Mouse (Mus musculus): Measurements from ENCODE around the gene Caly. TPM values are rescaled to one million over a fixed set of nuclear protein-coding genes. Genes with fewer than 3 reads are reported as not detected.
A peak's percentile ranks its signal among the peaks of the same experiment; 100 is the strongest.

The Caly gene
- polyA plus RNA-seq, 1 experiment = not detected

- 32% methylated on average over 7 of the region's 7 CpGs for WGBS
- H3K36me3 ChIP-seq (ENCODE audit: control insufficient read depth, insufficient read depth, low read length) = no peaks in the 10 kb centered on the region
- H3K4me3 ChIP-seq (ENCODE audit: extremely low read depth, insufficient read depth, insufficient read length) = no peak overlapping the region
- H3K27ac ChIP-seq (ENCODE audit: insufficient read depth, low read length) = no peak overlapping the region
- TF ChIP-seq POLR2A (IDR thresholded peaks at IDR 0.05; ENCODE audit: low read depth, low read length) = no peak
- TF ChIP-seq CTCF (IDR thresholded peaks at IDR 0.05; ENCODE audit: extremely low read depth, insufficient read depth, insufficient read length, insufficient replicate concordance) = no peak
- no peaks in the 10 kb centered on the region; the same call in none of the 2 replicates for H3K4me1 ChIP-seq (ENCODE audit: control insufficient read depth, insufficient read depth, insufficient read length)
- peaks cover 18% of the 10 kb centered on the region for H3K27me3 ChIP-seq (ENCODE audit: control insufficient read depth, insufficient read depth, low read length)
- no peak for DNase-seq (ENCODE audit: low read depth in 1 of 2, low spot score in 2 of 2)
Observed at GRCm38 (mm10) chr7:140058528-140058927, 23.8 kb downstream of the Caly start.

DNA sequence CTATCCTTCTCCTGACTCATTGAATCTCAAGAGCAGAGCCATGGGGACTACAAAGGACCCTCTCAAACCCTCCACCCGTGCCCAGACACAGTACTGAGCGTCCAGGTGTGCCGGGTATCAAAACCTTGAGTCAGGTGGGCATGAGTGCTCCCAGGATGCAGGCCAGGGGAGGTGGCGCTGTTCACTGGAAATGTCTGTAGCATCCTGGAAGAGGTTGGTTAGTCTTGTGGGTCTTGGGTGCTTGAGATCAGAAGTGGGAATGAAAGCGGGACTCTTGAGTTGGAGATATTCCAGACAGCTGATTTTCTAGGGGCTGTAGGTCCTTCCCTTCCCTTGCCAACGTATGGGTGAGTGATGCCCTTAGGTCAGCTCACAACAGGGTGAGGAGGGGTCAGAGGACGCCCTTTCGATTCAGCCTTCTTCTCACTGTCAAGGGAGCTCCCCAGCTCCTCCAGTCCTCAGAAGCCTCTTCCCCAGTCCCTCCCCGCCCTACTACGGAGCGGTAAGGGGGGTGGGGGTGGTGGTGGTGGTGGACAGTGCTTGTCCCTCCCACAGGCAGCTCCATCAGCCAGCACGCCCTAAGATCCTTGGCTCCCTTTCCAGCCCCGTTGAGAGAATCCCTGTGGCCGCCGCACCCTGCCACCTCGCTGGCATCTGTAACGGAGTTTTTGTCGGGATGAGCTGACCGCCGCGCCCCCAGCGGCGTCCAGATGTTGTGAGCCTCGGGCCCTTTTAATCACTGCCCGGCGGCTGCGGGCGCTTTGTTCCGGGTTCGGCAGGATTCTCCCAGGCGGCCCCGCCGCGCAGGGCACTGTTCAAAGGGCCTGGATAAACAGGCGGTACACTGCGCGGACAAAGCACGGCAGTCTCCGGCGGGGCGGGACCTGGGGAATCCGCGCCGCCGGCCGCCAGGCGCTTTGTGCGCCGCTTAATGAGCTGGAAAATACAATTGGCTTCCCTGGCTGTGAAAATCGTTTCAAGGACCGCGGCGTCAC is 24.6 kb downstream of the Caly start:
- no peak overlapping the region for H3K27ac ChIP-seq (ENCODE audit: insufficient read depth, low read length)
- H3K4me3 ChIP-seq (ENCODE audit: extremely low read depth, insufficient read depth, insufficient read length) = no peak overlapping the region
- H3K36me3 ChIP-seq (ENCODE audit: control insufficient read depth, insufficient read depth, low read length) = no peaks in the 10 kb centered on the region
- H3K27me3 ChIP-seq (ENCODE audit: control insufficient read depth, insufficient read depth, low read length) = peaks cover 18% of the 10 kb centered on the region
- DNase-seq (ENCODE audit: low read depth in 1 of 2, low spot score in 2 of 2) = no peak
- 7% methylated on average over 53 of the region's 53 CpGs for WGBS
- no peak for TF ChIP-seq CTCF (IDR thresholded peaks at IDR 0.05; ENCODE audit: extremely low read depth, insufficient read depth, insufficient read length, insufficient replicate concordance)
- TF ChIP-seq POLR2A (IDR thresholded peaks at IDR 0.05; ENCODE audit: low read depth, low read length) = no peak
- H3K4me1 ChIP-seq (ENCODE audit: control insufficient read depth, insufficient read depth, insufficient read length) = no peaks in the 10 kb centered on the region; the same call in none of the 2 replicates

- peaks cover 11% of the 10 kb centered on the region for H3K27me3 ChIP-seq (ENCODE audit: control insufficient read depth, insufficient read depth, low read length)
- H3K4me3 ChIP-seq (ENCODE audit: extremely low read depth, insufficient read depth, insufficient read length) = no peak overlapping the region
- no peak for DNase-seq (ENCODE audit: low read depth in 1 of 2, low spot score in 2 of 2)
- H3K27ac ChIP-seq (ENCODE audit: insufficient read depth, low read length) = no peak overlapping the region
- no peaks in the 10 kb centered on the region for H3K36me3 ChIP-seq (ENCODE audit: control insufficient read depth, insufficient read depth, low read length)
- TF ChIP-seq CTCF (IDR thresholded peaks at IDR 0.05; ENCODE audit: extremely low read depth, insufficient read depth, insufficient read length, insufficient replicate concordance) = no peak
- no peak for TF ChIP-seq POLR2A (IDR thresholded peaks at IDR 0.05; ENCODE audit: low read depth, low read length)
- WGBS = 76% methylated on average over 4 of the region's 4 CpGs
- no peaks in the 10 kb centered on the region; the same call in 1 of the 2 replicates for H3K4me1 ChIP-seq (ENCODE audit: control insufficient read depth, insufficient read depth, insufficient read length)
Observed at GRCm38 (mm10) chr7:140054124-140054523, 28.2 kb downstream of the Caly start.

DNA sequence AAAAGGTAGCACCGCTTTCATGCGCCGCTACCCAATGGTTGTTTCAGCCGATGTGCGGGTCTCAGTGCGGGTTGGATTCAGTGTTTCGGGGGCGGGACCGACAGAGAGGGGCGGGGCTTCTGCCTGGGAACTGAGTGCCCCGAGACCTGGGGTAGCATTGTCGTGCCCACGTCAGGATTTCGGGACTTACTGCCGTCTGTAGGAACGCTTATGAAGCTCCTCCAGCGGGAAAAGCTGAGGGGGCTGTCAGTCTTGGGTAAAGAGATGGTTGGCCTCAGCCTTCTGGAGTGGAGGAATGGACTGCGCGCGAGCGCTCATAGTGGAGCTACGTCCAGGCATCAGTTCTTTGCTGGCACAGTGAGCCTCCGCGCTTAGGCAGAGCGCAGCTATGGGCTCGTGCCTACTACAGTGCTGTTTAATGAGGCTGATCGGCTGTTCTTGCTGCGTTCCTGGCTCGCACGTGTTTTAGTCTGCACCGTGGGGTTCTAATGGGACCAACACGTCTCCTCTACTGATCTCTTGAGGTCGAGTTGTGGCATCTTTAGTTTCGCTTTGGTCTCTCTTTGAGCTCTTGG is 33.1 kb downstream of the Caly start:
- H3K27me3 ChIP-seq (ENCODE audit: control insufficient read depth, insufficient read depth, low read length) = peaks cover 10% of the 10 kb centered on the region
- no peak for DNase-seq (ENCODE audit: low read depth in 1 of 2, low spot score in 2 of 2)
- TF ChIP-seq POLR2A (IDR thresholded peaks at IDR 0.05; ENCODE audit: low read depth, low read length) (no peak), CTCF (IDR thresholded peaks at IDR 0.05; ENCODE audit: extremely low read depth, insufficient read depth, insufficient read length, insufficient replicate concordance) (no peak)

GRCm38 (mm10) chr7:140048361-140049114 is 33.8 kb downstream of the Caly start, which contains the start of gene Msx3:
Gene Msx3 (minus strand): TSS chr7:140049089.
- H3K4me1 ChIP-seq (ENCODE audit: control insufficient read depth, insufficient read depth, insufficient read length) = peaks cover 12% of the 10 kb centered on the region; the same call in 1 of the 2 replicates
- TF ChIP-seq POLR2A (IDR thresholded peaks at IDR 0.05; ENCODE audit: low read depth, low read length) (no peak), CTCF (IDR thresholded peaks at IDR 0.05; ENCODE audit: extremely low read depth, insufficient read depth, insufficient read length, insufficient replicate concordance) (no peak)
- no peak for DNase-seq (ENCODE audit: low read depth in 1 of 2, low spot score in 2 of 2)
- H3K36me3 ChIP-seq (ENCODE audit: control insufficient read depth, insufficient read depth, low read length) = no peaks in the 10 kb centered on the region
- H3K27ac ChIP-seq (ENCODE audit: insufficient read depth, low read length) = no peak within 1 kb of the TSS
- H3K27me3 ChIP-seq (ENCODE audit: control insufficient read depth, insufficient read depth, low read length) = peaks cover 10% of the 10 kb centered on the region
- WGBS = 3% methylated on average over 56 of the region's 56 CpGs
- peak within 1 kb of the TSS; percentile 48; the same call in 1 of the 2 replicates for H3K4me3 ChIP-seq (ENCODE audit: extremely low read depth, insufficient read depth, insufficient read length)

More for the DNA sequence above, 33.1 kb downstream of the Caly start:
- Histone ChIP-seq H3K4me3 (ENCODE audit: extremely low read depth, insufficient read depth, insufficient read length) (peak overlapping the region; percentile 48; the same call in 1 of the 2 replicates), H3K27ac (ENCODE audit: insufficient read depth, low read length) (no peak overlapping the region), H3K36me3 (ENCODE audit: control insufficient read depth, insufficient read depth, low read length) (no peaks in the 10 kb centered on the region), H3K4me1 (ENCODE audit: control insufficient read depth, insufficient read depth, insufficient read length) (peaks cover 12% of the 10 kb centered on the region; the same call in 1 of the 2 replicates)
- 2% methylated on average over 34 of the region's 34 CpGs for WGBS

- peaks cover 10% of the 10 kb centered on the region for H3K27me3 ChIP-seq (ENCODE audit: control insufficient read depth, insufficient read depth, low read length)
- no peak overlapping the region; the same call in 1 of the 2 replicates for H3K4me3 ChIP-seq (ENCODE audit: extremely low read depth, insufficient read depth, insufficient read length)
- no peak for DNase-seq (ENCODE audit: low read depth in 1 of 2, low spot score in 2 of 2)
- H3K27ac ChIP-seq (ENCODE audit: insufficient read depth, low read length) = no peak overlapping the region
- no peaks in the 10 kb centered on the region for H3K36me3 ChIP-seq (ENCODE audit: control insufficient read depth, insufficient read depth, low read length)
- H3K4me1 ChIP-seq (ENCODE audit: control insufficient read depth, insufficient read depth, insufficient read length) = peaks cover 12% of the 10 kb centered on the region; the same call in 1 of the 2 replicates
- TF ChIP-seq POLR2A (IDR thresholded peaks at IDR 0.05; ENCODE audit: low read depth, low read length) (no peak), CTCF (IDR thresholded peaks at IDR 0.05; ENCODE audit: extremely low read depth, insufficient read depth, insufficient read length, insufficient replicate concordance) (no peak)
- 3% methylated on average over 33 of the region's 33 CpGs for WGBS
Observed at GRCm38 (mm10) chr7:140047811-140048311, 34.5 kb downstream of the Caly start.

All from spleen, adult 2 months (tissue).